Mouse (Mus musculus) neural tube, embryonic 14.5 days (tissue): ENCODE measurements around the gene Mtfr2. TPM values are rescaled to one million over a fixed set of nuclear protein-coding genes. Genes with fewer than 3 reads are reported as not detected.

ENCODE experiments used
- ATAC-seq: fragments of 200-750 bp; cut with Nextera tagmentation; 2 replicates; pipeline ENCODE4 v1.8.0; 2017; ENCODE audit warnings: low read depth, mild to moderate bottlenecking, moderate TSS enrichment, moderate library complexity
- H3K27ac ChIP-seq: fragments of 300-500 bp; sonication (generic); 2 replicates; pipeline ENCODE4 v1.5.1; 2014; ENCODE audit warnings: low read depth, mild to moderate bottlenecking, control low read depth, low read length, moderate library complexity, mixed read lengths
- H3K27me3 ChIP-seq: fragments of 300-500 bp; sonication (generic); 2 replicates; pipeline ENCODE4 v1.6.1; 2014; ENCODE audit warnings: low read length; ENCODE audit not compliant: control insufficient read depth, insufficient read depth
- H3K36me3 ChIP-seq: fragments of 300-500 bp; sonication (generic); 2 replicates; pipeline ENCODE4 v1.6.1; 2014; ENCODE audit warnings: low read length, mixed read lengths; ENCODE audit not compliant: control insufficient read depth, insufficient read depth
- H3K4me1 ChIP-seq: fragments of 300-500 bp; sonication (generic); 2 replicates; pipeline ENCODE4 v1.6.1; 2014; ENCODE audit warnings: low read length; ENCODE audit not compliant: control insufficient read depth, insufficient read depth
- H3K4me2 ChIP-seq: fragments of 300-500 bp; sonication (generic); 2 replicates; pipeline ENCODE4 v1.6.1; 2014; ENCODE audit warnings: mild to moderate bottlenecking, low read depth, low read length, control low read depth
- H3K4me3 ChIP-seq: fragments of 300-500 bp; sonication (generic); 2 replicates; pipeline ENCODE4 v1.5.1; 2014; ENCODE audit warnings: low read depth, low read length, control low read depth, mixed read lengths
- H3K9ac ChIP-seq: fragments of 300-500 bp; sonication (generic); replicated peaks from 2 replicates; pipeline ENCODE4 v1.6.1; 2014; ENCODE audit warnings: low read depth, mild to moderate bottlenecking, control low read depth, low read length, mixed read lengths
- H3K9me3 ChIP-seq: fragments of 300-500 bp; sonication (generic); 2 replicates; pipeline ENCODE4 v1.6.1; 2016; ENCODE audit warnings: low read length; ENCODE audit not compliant: control insufficient read depth
- WGBS: fragments of 180-500 bp; shearing (Covaris S2); extraction: QIAGEN DNeasy Blood & Tissue Kit; methylation state at CpG from one replicate; pipeline ENCODE4 v1.1.7; 2014; 5-methylcytosine and 5-hydroxymethylcytosine counted together
- polyA plus RNA-seq: library from polyadenylated mRNA; unstranded; fragments of >200 nt; fragmentation: Nextera tagmentation; extraction: Ambion mirVana; gene quantifications from 2 replicates; pipeline ENCODE4 v1.2.1, GENCODE M21; 2014

Gene Mtfr2
- polyA plus RNA-seq, 1 experiment from 2014 or later: 0.40 TPM

DNA sequence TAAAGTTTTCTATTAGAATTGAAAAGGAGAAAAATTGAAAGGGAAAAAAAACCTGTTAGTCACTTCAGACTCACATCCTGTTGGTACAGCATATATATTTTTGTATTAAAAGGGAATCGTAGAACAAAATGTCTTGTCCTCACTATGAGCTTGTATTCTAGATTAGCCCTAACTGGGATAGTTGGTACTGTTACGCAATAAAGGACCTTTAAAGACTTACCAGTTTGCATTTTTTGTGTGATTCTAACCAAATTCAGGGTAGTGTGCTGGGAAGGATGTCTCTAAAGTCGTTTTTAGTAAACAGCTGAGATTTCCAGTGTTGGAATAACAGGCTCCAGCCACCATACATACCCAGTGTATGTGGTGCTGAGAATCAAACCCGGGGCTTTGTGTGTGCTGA is 33.6 kb upstream of the Mtfr2 start:
- H3K4me3 ChIP-seq: 0 out of 2 replicates have a peak overlapping the region, but pooled peaks have one; percentile 1
- no peak for ATAC-seq
- 94% methylated on average over 4 of the region's 4 CpGs for WGBS

DNA sequence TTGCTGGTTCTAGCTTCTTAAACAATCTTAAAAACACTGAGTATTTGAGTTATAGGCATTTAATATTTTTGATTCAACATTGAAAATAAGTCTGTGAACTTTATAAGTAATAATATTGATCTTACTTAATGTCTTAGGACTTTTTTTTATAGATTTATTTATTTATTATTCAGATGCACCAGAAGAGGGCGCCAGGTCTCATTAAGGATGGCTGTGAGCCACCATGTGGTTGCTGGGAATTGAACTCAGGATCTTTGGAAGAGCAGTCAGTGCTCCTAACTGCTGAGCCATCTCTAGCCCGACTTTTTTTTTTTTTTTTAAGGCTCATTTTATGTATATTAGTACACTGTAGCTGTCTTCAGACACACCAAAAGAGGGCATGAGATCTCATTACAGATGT is 32.8 kb upstream of the Mtfr2 start:
- Histone ChIP-seq H3K27me3 (no peaks in the 10 kb centered on the region), H3K4me3 (no peak overlapping the region), H3K4me2 (no peak overlapping the region), H3K9ac (no peak overlapping the region), H3K27ac (no peak overlapping the region), H3K9me3 (no peaks in the 10 kb centered on the region), H3K36me3 (no peaks in the 10 kb centered on the region), H3K4me1 (peaks cover 8% of the 10 kb centered on the region)
- ATAC-seq: no peak
- 57% methylated on average over 2 of the region's 2 CpGs for WGBS

More for the DNA sequence above, 33.6 kb upstream of the Mtfr2 start:
- no peaks in the 10 kb centered on the region for H3K27me3 ChIP-seq
- peak overlapping the region; percentile 67; the same call in 1 of the 2 replicates for H3K4me2 ChIP-seq
- no peaks in the 10 kb centered on the region for H3K36me3 ChIP-seq
- H3K9ac ChIP-seq: no peak overlapping the region
- H3K4me1 ChIP-seq: peaks cover 8% of the 10 kb centered on the region
- no peak overlapping the region for H3K27ac ChIP-seq
- no peaks in the 10 kb centered on the region for H3K9me3 ChIP-seq

DNA sequence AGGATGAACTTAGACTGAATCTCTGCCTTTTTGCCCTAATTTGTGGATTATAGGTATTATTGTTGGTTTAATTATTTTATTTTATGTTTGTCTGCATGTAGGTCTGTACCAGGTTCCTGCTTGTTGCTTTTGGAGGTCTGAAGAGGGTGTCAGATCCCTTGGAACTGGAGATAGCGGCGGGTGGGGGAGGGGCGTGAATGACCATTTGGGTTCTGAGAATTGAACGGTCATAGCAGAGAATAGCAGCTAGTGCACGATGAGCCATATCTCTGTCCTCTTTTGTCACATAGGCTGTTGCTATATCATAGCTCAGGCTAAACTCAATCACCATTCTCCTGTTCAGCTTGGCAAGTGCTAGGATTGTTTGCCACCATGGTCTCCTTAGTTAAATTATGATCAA is 30.1 kb upstream of the Mtfr2 start:
- ATAC-seq: no peak
- 82% methylated on average over 5 of the region's 5 CpGs for WGBS

GRCm38 (mm10) chr10:20326226-20326625 is 21.3 kb upstream of the Mtfr2 start:
- peaks cover 46% of the 10 kb centered on the region for H3K36me3 ChIP-seq
- H3K9me3 ChIP-seq: no peaks in the 10 kb centered on the region
- H3K4me1 ChIP-seq: no peaks in the 10 kb centered on the region
- no peak overlapping the region for H3K9ac ChIP-seq
- ATAC-seq: no peak
- no peaks in the 10 kb centered on the region for H3K27me3 ChIP-seq
- no peak overlapping the region for H3K4me2 ChIP-seq
- H3K4me3 ChIP-seq: no peak overlapping the region
- no peak overlapping the region for H3K27ac ChIP-seq

More for the DNA sequence above, 30.1 kb upstream of the Mtfr2 start:
- Histone ChIP-seq H3K27ac (no peak overlapping the region), H3K9ac (no peak overlapping the region), H3K36me3 (peaks cover 4% of the 10 kb centered on the region), H3K9me3 (no peaks in the 10 kb centered on the region), H3K4me3 (no peak overlapping the region), H3K4me2 (no peak overlapping the region), H3K4me1 (peaks cover 8% of the 10 kb centered on the region), H3K27me3 (no peaks in the 10 kb centered on the region)

DNA sequence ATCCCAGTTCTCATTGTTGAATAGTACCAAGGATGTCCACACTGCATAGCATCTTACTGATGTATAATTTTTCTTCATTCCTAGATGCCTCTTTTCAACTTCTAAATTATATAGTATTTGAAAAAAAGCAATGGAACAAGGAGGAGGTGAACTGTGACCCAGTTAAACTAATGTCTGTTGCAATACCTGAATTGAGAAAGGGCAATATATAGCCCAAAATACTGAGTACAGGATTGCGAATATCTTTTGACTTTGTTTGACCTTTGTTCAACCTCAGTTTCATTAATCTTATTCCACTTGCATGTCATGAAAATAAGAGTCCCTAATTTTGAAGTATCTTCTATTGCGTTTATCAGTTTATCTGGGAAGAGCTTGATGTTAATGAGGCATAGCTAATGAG is 16.3 kb upstream of the Mtfr2 start:
- no peak for ATAC-seq
- Histone ChIP-seq H3K27me3 (no peaks in the 10 kb centered on the region), H3K27ac (no peak overlapping the region), H3K9me3 (no peaks in the 10 kb centered on the region), H3K4me2 (no peak overlapping the region), H3K9ac (no peak overlapping the region), H3K36me3 (peaks cover 42% of the 10 kb centered on the region), H3K4me1 (no peaks in the 10 kb centered on the region), H3K4me3 (no peak overlapping the region)
- 82% methylated on average over 2 of the region's 2 CpGs for WGBS

GRCm38 (mm10) chr10:20337872-20338271 is 9.7 kb upstream of the Mtfr2 start:
- Histone ChIP-seq H3K4me2 (no peak overlapping the region), H3K9me3 (no peaks in the 10 kb centered on the region), H3K4me3 (no peak overlapping the region), H3K4me1 (no peaks in the 10 kb centered on the region), H3K36me3 (peaks cover 56% of the 10 kb centered on the region), H3K27ac (no peak overlapping the region), H3K9ac (no peak overlapping the region), H3K27me3 (no peaks in the 10 kb centered on the region)
- WGBS: 92% methylated on average over 7 of the region's 7 CpGs
- no peak for ATAC-seq

DNA sequence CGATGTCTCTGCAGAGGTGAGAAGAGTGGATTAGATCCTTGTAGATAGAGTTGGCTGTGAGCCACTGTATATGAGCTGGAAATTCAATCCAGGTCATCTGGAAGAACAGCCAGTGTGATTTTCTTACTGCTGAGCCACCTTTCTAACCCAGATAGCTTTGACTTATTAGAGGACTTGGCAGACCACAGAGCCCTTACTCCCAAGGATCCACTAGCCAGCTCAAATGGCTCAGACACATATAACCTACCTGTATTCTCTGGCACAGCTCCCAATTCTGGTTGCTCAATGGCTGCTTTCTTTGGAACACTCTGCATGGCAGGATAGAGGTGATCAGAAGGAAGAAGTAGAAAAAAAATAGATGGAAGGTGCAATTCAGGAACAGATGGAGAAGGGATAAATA is 1.8 kb upstream of the Mtfr2 start:
- no peak overlapping the region for H3K27ac ChIP-seq
- no peak overlapping the region for H3K9ac ChIP-seq
- no peak overlapping the region for H3K4me2 ChIP-seq
- no peaks in the 10 kb centered on the region for H3K9me3 ChIP-seq
- 86% methylated on average over 1 of the region's 1 CpGs for WGBS
- H3K4me1 ChIP-seq: 0 out of 2 replicates have a peak, but pooled peaks cover 6% of the 10 kb centered on the region
- no peak overlapping the region for H3K4me3 ChIP-seq
- peaks cover 35% of the 10 kb centered on the region for H3K36me3 ChIP-seq
- no peaks in the 10 kb centered on the region for H3K27me3 ChIP-seq
- no peak for ATAC-seq

DNA sequence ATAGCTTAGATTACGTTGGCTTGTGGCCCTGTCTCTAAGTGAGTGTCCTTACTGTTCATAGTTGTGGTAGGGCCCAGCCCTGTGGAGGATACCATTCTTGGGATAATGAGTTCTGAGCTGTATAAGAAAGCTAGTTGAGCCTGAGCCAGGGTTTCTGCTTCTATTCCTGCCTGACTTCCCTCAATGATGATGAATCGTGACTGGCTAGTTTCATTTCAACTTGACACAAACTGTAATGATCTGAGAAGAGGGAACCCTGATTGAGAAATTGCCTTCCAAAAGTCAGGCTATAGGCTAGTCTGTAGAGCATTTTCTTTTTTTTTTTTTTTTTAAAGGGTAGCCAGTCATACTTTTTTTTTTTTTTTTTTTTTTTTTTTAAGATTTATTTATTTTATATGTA is 1.3 kb downstream of the Mtfr2 start:
- Histone ChIP-seq H3K36me3 (peaks cover 13% of the 10 kb centered on the region), H3K27me3 (no peaks in the 10 kb centered on the region), H3K27ac (no peak overlapping the region), H3K9ac (no peak overlapping the region), H3K9me3 (no peaks in the 10 kb centered on the region), H3K4me3 (no peak overlapping the region), H3K4me2 (no peak overlapping the region), H3K4me1 (0 out of 2 replicates have a peak, but pooled peaks cover 6% of the 10 kb centered on the region)
- no peak for ATAC-seq
- 92% methylated on average over 2 of the region's 2 CpGs for WGBS

GRCm38 (mm10) chr10:20361542-20362449 is 14.2 kb downstream of the Mtfr2 start:
- 59% methylated on average over 10 of the region's 10 CpGs for WGBS

More at GRCm38 (mm10) chr10:20361542-20362449, 14.2 kb downstream of the Mtfr2 start:
- Histone ChIP-seq H3K4me2 (no peak overlapping the region), H3K9me3 (no peaks in the 10 kb centered on the region), H3K4me1 (no peaks in the 10 kb centered on the region), H3K27me3 (no peaks in the 10 kb centered on the region), H3K9ac (no peak overlapping the region), H3K36me3 (no peaks in the 10 kb centered on the region), H3K27ac (no peak overlapping the region), H3K4me3 (no peak overlapping the region)
- ATAC-seq: peak; percentile 71; the same call in 1 of the 2 replicates
